Comparison of ENCODE assay signal across 31 mouse cellular contexts in the genomic region with DNA sequence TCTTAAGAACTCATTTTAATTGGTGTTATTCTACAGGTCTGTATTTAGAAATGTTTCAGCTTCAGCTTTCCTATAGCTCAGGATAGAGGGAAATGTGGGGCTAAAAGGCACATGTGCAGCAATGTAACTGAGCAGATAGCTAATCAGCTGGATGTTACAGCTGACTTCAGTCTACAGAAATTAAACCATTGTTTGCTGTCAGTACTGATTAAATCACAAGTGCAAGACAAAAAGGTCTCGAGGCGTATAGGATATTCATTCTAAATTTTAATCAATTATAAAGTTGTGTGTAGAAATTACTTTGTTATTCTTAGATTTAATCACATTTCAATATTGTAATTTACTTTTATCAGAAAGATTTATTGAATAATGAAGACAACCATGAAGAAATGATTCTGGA.
"Had no signal": no experiment of that assay in that cellular context is flagged by ENCODE, and none has a peak within 500 bp of the region (broad histone marks: within the 10 kb centered on the region; RNA-seq: fewer than 3 reads in every experiment).

No protein-coding gene starts in this region.

- DNase-seq: left cerebral cortex, postnatal 4 days; liver; liver, embryonic 13.5 days; liver, postnatal 0 days; lung, adult 18-20 months; lung, adult 2 months; lung, embryonic 14.5 days; lung, postnatal 10 days; lung, postnatal 14 days; lung, postnatal 36 days; lung, postnatal 4 days; midbrain, embryonic 14.5 days had no signal

- H3K4me3 ChIP-seq: left cerebral cortex, adult 2 months; limb, embryonic 10.5 days; limb, embryonic 12.5 days; limb, embryonic 13.5 days; limb, embryonic 15.5 days; liver, embryonic 12.5 days; liver, embryonic 13.5 days; liver, embryonic 15.5 days; lung, embryonic 15.5 days; megakaryocyte, embryonic 14.5 days; midbrain, embryonic 10.5 days; midbrain, embryonic 12.5 days; midbrain, embryonic 13.5 days; midbrain, embryonic 15.5 days; myocyte had no signal

- H3K4me2 ChIP-seq: limb, embryonic 12.5 days; limb, embryonic 13.5 days; limb, embryonic 15.5 days; liver, embryonic 11.5 days; liver, embryonic 12.5 days; liver, embryonic 13.5 days; liver, embryonic 15.5 days; lung, embryonic 14.5 days; lung, embryonic 15.5 days; midbrain, embryonic 12.5 days; midbrain, embryonic 13.5 days; midbrain, embryonic 15.5 days had no signal

- ATAC-seq: liver, embryonic 12.5 days; liver, postnatal 0 days; lung, postnatal 0 days; midbrain, embryonic 13.5 days; midbrain, embryonic 15.5 days; midbrain, embryonic 16.5 days had no signal

- H3K4me1 ChIP-seq: limb, embryonic 10.5 days; limb, embryonic 12.5 days; limb, embryonic 13.5 days; limb, embryonic 15.5 days; liver, embryonic 12.5 days; liver, embryonic 13.5 days; liver, embryonic 15.5 days; lung, embryonic 15.5 days; megakaryocyte, embryonic 14.5 days; midbrain, embryonic 10.5 days; midbrain, embryonic 12.5 days; midbrain, embryonic 13.5 days; midbrain, embryonic 15.5 days had no signal

- H3K9ac ChIP-seq: limb, embryonic 12.5 days; limb, embryonic 13.5 days; limb, embryonic 15.5 days; liver, embryonic 12.5 days; liver, embryonic 13.5 days; liver, embryonic 14.5 days; liver, embryonic 15.5 days; liver, postnatal 0 days; lung, embryonic 14.5 days; lung, embryonic 15.5 days; midbrain, embryonic 12.5 days; midbrain, embryonic 13.5 days; midbrain, embryonic 15.5 days had no signal

- H3K9me3 ChIP-seq: limb, embryonic 10.5 days; limb, embryonic 12.5 days; limb, embryonic 13.5 days; limb, embryonic 15.5 days; liver, embryonic 12.5 days; liver, embryonic 13.5 days; liver, embryonic 15.5 days; lung, embryonic 15.5 days; megakaryocyte, embryonic 14.5 days; midbrain, embryonic 10.5 days; midbrain, embryonic 12.5 days; midbrain, embryonic 13.5 days; midbrain, embryonic 15.5 days had no signal

- H3K27ac ChIP-seq: left cerebral cortex, adult 2 months; limb, embryonic 10.5 days; limb, embryonic 12.5 days; limb, embryonic 13.5 days; limb, embryonic 15.5 days; liver, embryonic 12.5 days; liver, embryonic 13.5 days; liver, embryonic 14.5 days; liver, embryonic 15.5 days; lung, embryonic 15.5 days; macrophage; midbrain, embryonic 10.5 days; midbrain, embryonic 12.5 days; midbrain, embryonic 13.5 days; midbrain, embryonic 15.5 days had no signal

- H3K27me3 ChIP-seq: limb, embryonic 12.5 days; limb, embryonic 13.5 days; limb, embryonic 15.5 days; liver, embryonic 12.5 days; liver, embryonic 13.5 days; liver, embryonic 15.5 days; lung, embryonic 15.5 days; megakaryocyte, embryonic 14.5 days; midbrain, embryonic 12.5 days; midbrain, embryonic 13.5 days; midbrain, embryonic 15.5 days had no signal

- H3K36me3 ChIP-seq: limb, embryonic 10.5 days; limb, embryonic 12.5 days; liver, embryonic 12.5 days; liver, embryonic 13.5 days; liver, embryonic 15.5 days; lung, embryonic 15.5 days; midbrain, embryonic 10.5 days; midbrain, embryonic 12.5 days; midbrain, embryonic 13.5 days; midbrain, embryonic 15.5 days had no signal
